Mouse (Mus musculus) heart, postnatal 0 days (tissue): ENCODE measurements around the gene Hspb6. TPM values are rescaled to one million over a fixed set of nuclear protein-coding genes. Genes with fewer than 3 reads are reported as not detected.

Experiments
- ATAC-seq: fragments of 200-750 bp; cut with Nextera tagmentation; 2 replicates; pipeline ENCODE4 v1.8.0; 2017; ENCODE audit warnings: low read depth, moderate number of reproducible peaks, moderate library complexity; ENCODE audit not compliant: insufficient read depth
- DNase-seq: peaks from one replicate; pipeline ENCODE4 v3.0.0-alpha.2; 2016; ENCODE audit warnings: low spot score
- H3K27ac ChIP-seq: fragments of 300-500 bp; sonication (generic); 2 replicates; pipeline ENCODE4 v1.5.1; 2014; ENCODE audit warnings: low read depth, mild to moderate bottlenecking
- H3K27me3 ChIP-seq: fragments of 300-500 bp; sonication (generic); 2 replicates; pipeline ENCODE4 v1.6.1; 2014; ENCODE audit warnings: low read length, mixed read lengths; ENCODE audit not compliant: control insufficient read depth, insufficient read depth
- H3K36me3 ChIP-seq: fragments of 300-500 bp; sonication (generic); replicated peaks from 2 replicates; pipeline ENCODE4 v1.6.1; 2014; ENCODE audit warnings: low read length, mixed read lengths; ENCODE audit not compliant: control insufficient read depth, insufficient read depth
- H3K4me1 ChIP-seq: fragments of 300-500 bp; sonication (generic); 2 replicates; pipeline ENCODE4 v1.6.1; 2014; ENCODE audit warnings: antibody characterized with exemption; ENCODE audit not compliant: control insufficient read depth, insufficient read depth
- H3K4me2 ChIP-seq: fragments of 300-500 bp; sonication (generic); 2 replicates; pipeline ENCODE4 v1.6.1; 2014; ENCODE audit warnings: low read depth, mild to moderate bottlenecking, low read length, moderate library complexity
- H3K4me3 ChIP-seq: fragments of 300-500 bp; sonication (generic); 2 replicates; pipeline ENCODE4 v1.5.1; 2014; ENCODE audit warnings: low read depth, low read length
- H3K9ac ChIP-seq: fragments of 300-500 bp; sonication (generic); replicated peaks from 2 replicates; pipeline ENCODE4 v1.6.1; 2014; ENCODE audit warnings: low read depth, low read length, mixed read lengths
- H3K9me3 ChIP-seq: fragments of 300-500 bp; sonication (generic); replicated peaks from 2 replicates; pipeline ENCODE4 v1.6.1; 2016; ENCODE audit warnings: low read length; ENCODE audit not compliant: control insufficient read depth
- CTCF ChIP-seq: IDR thresholded peaks from 2 replicates; pipeline ENCODE4 v1.5.1; 2016; ENCODE audit warnings: antibody characterized with exemption, control low read depth, low read depth
- EP300 ChIP-seq: IDR thresholded peaks from 2 replicates; pipeline ENCODE4 v1.6.1; 2016; ENCODE audit warnings: antibody characterized with exemption, low read depth
- WGBS: fragments of 180-500 bp; shearing (Covaris S2); extraction: QIAGEN DNeasy Blood & Tissue Kit; methylation state at CpG from one replicate; pipeline ENCODE4 v1.1.7; 2014; 5-methylcytosine and 5-hydroxymethylcytosine counted together
- polyA plus RNA-seq: library from polyadenylated mRNA; unstranded; fragments of >200 nt; fragmentation: Nextera tagmentation; extraction: Ambion mirVana; gene quantifications from 2 replicates; pipeline ENCODE4 v1.2.1, GENCODE M21; 2015
- total RNA-seq: library from RNA; depleted of rRNA; stranded (reverse); fragments of >200 nt; gene quantifications from 2 replicates; pipeline ENCODE4 v1.2.3, GENCODE M21; 2014; ENCODE audit warnings: low replicate concordance

The Hspb6 gene
- total and polyA plus RNA-seq, 2 experiments from 2014 or later: 72.0 to 339 TPM

DNA sequence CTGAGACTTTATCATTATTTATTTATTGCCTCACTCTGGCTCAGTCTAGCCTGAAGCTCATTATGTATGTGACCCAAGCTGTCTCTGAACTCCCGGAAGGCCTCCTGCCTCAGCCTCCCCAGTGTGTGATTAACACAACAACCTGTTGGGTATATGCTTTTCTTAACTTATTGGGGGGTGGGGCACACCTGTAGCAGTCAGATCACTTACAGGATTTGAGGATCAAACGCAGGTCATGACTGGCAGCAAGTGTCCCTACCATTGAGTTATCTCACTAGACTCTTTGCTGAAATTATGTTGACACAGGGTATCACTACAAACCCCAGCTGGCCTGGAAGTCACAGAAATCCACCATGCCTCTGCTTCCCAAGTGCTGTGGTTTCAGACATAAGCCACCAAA lies 8.3 kb downstream of the Hspb6 start:
- Histone ChIP-seq H3K27ac (no peak overlapping the region), H3K4me3 (no peak overlapping the region), H3K36me3 (peaks cover 38% of the 10 kb centered on the region), H3K4me1 (peaks cover 18% of the 10 kb centered on the region), H3K4me2 (peak overlapping the region; percentile 38; the same call in 1 of the 2 replicates), H3K9me3 (no peaks in the 10 kb centered on the region), H3K27me3 (no peaks in the 10 kb centered on the region), H3K9ac (no peak overlapping the region)
- 61% methylated on average over 2 of the region's 2 CpGs for WGBS
- TF ChIP-seq EP300 (no peak), CTCF (no peak)
- no peak for ATAC-seq
- DNase-seq: no peak

DNA sequence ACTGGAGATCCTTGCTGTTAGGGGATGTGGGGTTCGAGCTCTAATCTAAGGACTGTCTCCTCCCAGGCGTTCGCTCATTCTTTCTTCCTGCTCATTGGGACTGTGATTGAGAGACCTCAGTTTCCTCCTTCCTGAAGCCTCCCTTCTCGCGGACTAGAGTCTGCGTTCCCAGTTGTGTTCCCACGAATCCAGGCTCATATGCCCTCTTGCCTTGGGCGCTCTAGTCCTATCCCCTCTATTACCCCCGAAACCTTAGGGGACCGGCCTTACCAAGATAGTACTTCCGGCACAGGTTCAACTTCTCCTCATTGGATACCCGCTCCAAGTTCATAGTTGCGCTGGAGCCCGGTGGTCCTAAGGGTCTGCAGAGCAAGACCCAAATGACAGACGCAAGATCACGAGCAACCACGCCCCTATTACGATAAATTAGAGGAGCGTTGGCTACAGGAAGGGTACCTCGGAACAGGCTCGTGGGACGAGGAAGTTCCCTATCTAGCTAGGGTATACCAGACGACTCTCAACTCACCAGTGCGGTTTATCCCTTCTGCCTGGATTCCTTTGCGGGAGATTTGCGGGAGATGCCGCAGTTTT lies 10.6 kb downstream of the Hspb6 start:
- ATAC-seq (no peak), DNase-seq (no peak)
- under 1% methylated on average over 27 of the region's 27 CpGs for WGBS
- TF ChIP-seq CTCF: no peak
- TF ChIP-seq EP300: no peak
- Histone ChIP-seq H3K4me2 (peak overlapping the region; percentile 75), H3K27ac (peak overlapping the region; percentile 65), H3K27me3 (no peaks in the 10 kb centered on the region), H3K9me3 (no peaks in the 10 kb centered on the region), H3K4me3 (peak overlapping the region; percentile 78), H3K9ac (peak overlapping the region; percentile 79), H3K36me3 (peaks cover 39% of the 10 kb centered on the region), H3K4me1 (peaks cover 18% of the 10 kb centered on the region)

DNA sequence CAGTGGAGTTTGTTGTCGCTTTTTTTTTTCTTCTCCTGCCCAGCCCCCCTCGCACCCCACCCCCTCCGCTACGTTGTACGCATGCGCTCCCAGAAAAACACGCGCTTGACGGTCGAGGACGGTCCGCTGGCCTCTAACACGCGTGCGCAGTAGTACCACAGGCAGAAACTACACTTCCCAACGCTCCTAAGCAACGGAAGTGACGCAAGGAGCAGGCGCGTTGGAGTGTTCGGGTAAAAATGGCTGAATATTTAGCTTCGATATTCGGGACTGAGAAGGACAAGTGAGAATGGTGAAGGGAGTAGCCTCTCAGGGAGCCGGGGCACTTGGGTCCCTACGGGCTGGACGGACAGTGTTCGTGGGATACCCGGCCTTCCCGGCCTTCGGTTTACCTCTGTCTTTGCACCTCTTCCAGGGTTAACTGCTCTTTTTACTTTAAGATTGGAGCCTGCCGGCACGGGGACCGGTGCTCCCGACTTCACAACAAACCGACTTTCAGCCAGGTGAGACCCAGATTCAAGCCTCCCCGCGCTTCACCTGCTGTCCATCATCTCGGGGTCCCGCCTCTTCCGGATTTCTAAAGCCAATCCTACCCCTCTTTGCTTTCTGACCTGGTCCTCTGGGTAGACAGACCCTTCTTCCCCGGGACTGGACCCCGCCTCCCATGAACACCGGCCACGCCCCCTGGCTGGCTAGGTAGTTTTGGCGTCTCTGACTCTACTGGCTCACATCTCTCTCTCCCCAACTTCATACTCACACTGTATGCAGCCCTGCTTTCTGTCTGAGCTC lies 11.3 kb downstream of the Hspb6 start, which contains the start of the genes U2af1l4, Gm49396 and Psenen:
Gene U2af1l4 (plus strand): TSS at position 185 of the 789 bp plus-strand sequence.
Gene Gm49396 (plus strand): TSS at position 228 of the 789 bp plus-strand sequence.
Gene Psenen (minus strand): TSS at position 511 of the 789 bp plus-strand sequence.
- Histone ChIP-seq H3K9ac (peak within 1 kb of the TSS; percentile 79), H3K9me3 (no peaks in the 10 kb centered on the region), H3K27ac (peak within 1 kb of the TSS; percentile 94), H3K4me1 (peaks cover 14% of the 10 kb centered on the region), H3K27me3 (no peaks in the 10 kb centered on the region), H3K4me2 (peak within 1 kb of the TSS; percentile 75), H3K36me3 (peaks cover 42% of the 10 kb centered on the region), H3K4me3 (peak within 1 kb of the TSS; percentile 78)
- under 1% methylated on average over 45 of the region's 45 CpGs for whole genome bisulfite sequencing
- ATAC-seq: peak; percentile 89
- peak; percentile 99 for DNase-seq
- no peak for TF ChIP-seq CTCF
- TF ChIP-seq EP300: no peak

DNA sequence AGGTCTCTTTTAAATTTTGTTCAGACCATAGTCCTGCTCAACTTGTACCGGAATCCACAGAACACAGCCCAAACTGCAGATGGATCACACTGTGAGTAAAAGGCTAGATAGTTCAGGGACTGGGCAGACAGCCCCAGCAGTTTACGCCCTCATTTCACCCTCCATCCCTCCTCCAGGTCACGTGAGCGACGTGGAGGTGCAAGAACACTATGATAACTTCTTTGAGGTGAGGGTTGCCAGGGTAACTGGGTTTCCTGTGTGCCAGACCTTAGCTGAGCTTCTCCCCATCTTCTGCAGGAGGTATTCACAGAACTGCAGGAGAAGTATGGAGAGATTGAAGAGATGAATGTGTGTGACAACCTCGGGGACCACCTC lies 11.9 kb downstream of the Hspb6 start:
- H3K9me3 ChIP-seq: no peaks in the 10 kb centered on the region
- WGBS: 29% methylated on average over 6 of the region's 6 CpGs
- TF ChIP-seq EP300 (no peak), CTCF (no peak)
- peak overlapping the region; percentile 79; the same call in 1 of the 2 replicates for H3K9ac ChIP-seq
- H3K4me2 ChIP-seq: peak overlapping the region; percentile 75
- DNase-seq (no peak), ATAC-seq (no peak)
- H3K4me3 ChIP-seq: peak overlapping the region; percentile 78
- peaks cover 8% of the 10 kb centered on the region; the same call in 1 of the 2 replicates for H3K4me1 ChIP-seq
- H3K27me3 ChIP-seq: no peaks in the 10 kb centered on the region
- peak overlapping the region; percentile 94 for H3K27ac ChIP-seq
- H3K36me3 ChIP-seq: peaks cover 48% of the 10 kb centered on the region

DNA sequence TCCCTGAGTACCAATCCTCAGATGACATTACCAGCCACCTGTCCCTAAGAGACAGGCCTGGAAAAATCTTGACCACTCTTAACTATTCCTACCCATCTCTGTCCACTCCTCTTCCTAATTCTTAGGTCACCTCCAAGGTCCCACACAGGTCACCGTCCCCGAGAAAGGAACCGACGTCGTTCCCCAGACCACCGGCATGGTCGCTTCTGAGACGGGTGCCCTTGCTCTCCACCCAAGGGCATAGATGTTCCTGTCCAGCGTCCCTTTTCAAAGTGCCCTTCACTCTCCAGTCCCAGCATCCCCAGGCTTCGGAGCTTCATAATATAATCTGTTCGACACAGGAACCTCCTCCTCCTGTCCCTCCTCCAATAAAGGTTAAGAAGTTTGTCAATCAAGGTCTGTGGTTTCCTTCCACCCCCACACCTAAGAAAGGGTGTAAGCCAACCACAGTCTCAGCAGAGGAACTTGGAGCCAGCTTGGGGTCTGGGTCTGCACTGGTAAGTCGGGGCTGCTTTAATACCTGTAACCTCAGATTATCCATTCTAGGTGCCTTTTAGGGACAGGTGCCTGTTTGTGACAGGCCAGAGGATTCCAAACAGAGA lies 13.1 kb downstream of the Hspb6 start, which contains the start of gene Igflr1:
Gene Igflr1 (plus strand): TSS at position 458 of the 602 bp plus-strand sequence.
- Histone ChIP-seq H3K27ac (no peak within 1 kb of the TSS), H3K36me3 (peaks cover 60% of the 10 kb centered on the region)

More for the DNA sequence above, 13.1 kb downstream of the Hspb6 start, which contains the start of gene Igflr1:
- no peak for TF ChIP-seq CTCF
- no peak for TF ChIP-seq EP300
- 87% methylated on average over 12 of the region's 12 CpGs for WGBS
- ATAC-seq (no peak), DNase-seq (no peak)
- H3K4me2 ChIP-seq: no peak within 1 kb of the TSS
- H3K4me1 ChIP-seq: peaks cover 7% of the 10 kb centered on the region; the same call in 1 of the 2 replicates
- no peak within 1 kb of the TSS for H3K9ac ChIP-seq
- H3K9me3 ChIP-seq: no peaks in the 10 kb centered on the region
- no peak within 1 kb of the TSS for H3K4me3 ChIP-seq
- H3K27me3 ChIP-seq: no peaks in the 10 kb centered on the region
